Mouse (Mus musculus) intestine, postnatal 0 days (tissue): ENCODE results near the gene Top1. TPM values are rescaled to one million over a fixed set of nuclear protein-coding genes. Genes with fewer than 3 reads are reported as not detected.

Source experiments
- ATAC-seq: fragments of 200-750 bp; cut with Nextera tagmentation; 2 replicates; pipeline ENCODE4 v1.8.0; 2017; ENCODE audit warnings: mild to moderate bottlenecking, moderate TSS enrichment, moderate library complexity
- H3K27ac ChIP-seq: fragments of 300-500 bp; sonication (generic); 2 replicates; pipeline ENCODE4 v1.5.1; 2014; ENCODE audit warnings: mild to moderate bottlenecking, low read depth, low read length, moderate library complexity
- H3K27me3 ChIP-seq: fragments of 300-500 bp; sonication (generic); replicated peaks from 2 replicates; pipeline ENCODE4 v1.6.1; 2014; ENCODE audit warnings: low read length, mixed read lengths; ENCODE audit not compliant: control insufficient read depth, insufficient read depth
- H3K36me3 ChIP-seq: fragments of 300-500 bp; sonication (generic); 2 replicates; pipeline ENCODE4 v1.6.1; 2014; ENCODE audit warnings: mild to moderate bottlenecking, moderate library complexity; ENCODE audit not compliant: control insufficient read depth, insufficient read depth
- H3K4me1 ChIP-seq: fragments of 300-500 bp; sonication (generic); replicated peaks from 2 replicates; pipeline ENCODE4 v1.6.1; 2014; ENCODE audit warnings: antibody characterized with exemption, low read length, mixed read lengths; ENCODE audit not compliant: control insufficient read depth, insufficient read depth
- H3K4me2 ChIP-seq: fragments of 300-500 bp; sonication (generic); replicated peaks from 2 replicates; pipeline ENCODE4 v1.6.1; 2014; ENCODE audit warnings: low read depth, mild to moderate bottlenecking, moderate library complexity
- H3K4me3 ChIP-seq: fragments of 300-500 bp; sonication (generic); 2 replicates; pipeline ENCODE4 v1.5.1; 2014; ENCODE audit warnings: low read depth, low read length
- H3K9ac ChIP-seq: fragments of 300-500 bp; sonication (generic); 2 replicates; pipeline ENCODE4 v1.6.1; 2014; ENCODE audit warnings: mild to moderate bottlenecking, low read depth, low read length
- H3K9me3 ChIP-seq: fragments of 300-500 bp; sonication (generic); 2 replicates; pipeline ENCODE4 v1.6.1; 2016; ENCODE audit warnings: mixed run types; ENCODE audit not compliant: control insufficient read depth
- CTCF ChIP-seq: sonication (generic); IDR thresholded peaks from 2 replicates; pipeline ENCODE4 v1.5.1; 2016; ENCODE audit warnings: low read depth, mild to moderate bottlenecking, control low read depth, antibody characterized with exemption, moderate library complexity
- WGBS: fragments of 180-500 bp; shearing (Covaris S2); extraction: QIAGEN DNeasy Blood & Tissue Kit; methylation state at CpG from one replicate; pipeline ENCODE4 v1.1.7; 2014; 5-methylcytosine and 5-hydroxymethylcytosine counted together
- polyA plus RNA-seq: library from polyadenylated mRNA; unstranded; fragments of >200 nt; fragmentation: Nextera tagmentation; extraction: Ambion mirVana; gene quantifications from 2 replicates; pipeline ENCODE4 v1.2.1, GENCODE M21; 2015

Top1 gene
- polyA plus RNA-seq, 1 experiment from 2014 or later: 32.7 TPM

DNA sequence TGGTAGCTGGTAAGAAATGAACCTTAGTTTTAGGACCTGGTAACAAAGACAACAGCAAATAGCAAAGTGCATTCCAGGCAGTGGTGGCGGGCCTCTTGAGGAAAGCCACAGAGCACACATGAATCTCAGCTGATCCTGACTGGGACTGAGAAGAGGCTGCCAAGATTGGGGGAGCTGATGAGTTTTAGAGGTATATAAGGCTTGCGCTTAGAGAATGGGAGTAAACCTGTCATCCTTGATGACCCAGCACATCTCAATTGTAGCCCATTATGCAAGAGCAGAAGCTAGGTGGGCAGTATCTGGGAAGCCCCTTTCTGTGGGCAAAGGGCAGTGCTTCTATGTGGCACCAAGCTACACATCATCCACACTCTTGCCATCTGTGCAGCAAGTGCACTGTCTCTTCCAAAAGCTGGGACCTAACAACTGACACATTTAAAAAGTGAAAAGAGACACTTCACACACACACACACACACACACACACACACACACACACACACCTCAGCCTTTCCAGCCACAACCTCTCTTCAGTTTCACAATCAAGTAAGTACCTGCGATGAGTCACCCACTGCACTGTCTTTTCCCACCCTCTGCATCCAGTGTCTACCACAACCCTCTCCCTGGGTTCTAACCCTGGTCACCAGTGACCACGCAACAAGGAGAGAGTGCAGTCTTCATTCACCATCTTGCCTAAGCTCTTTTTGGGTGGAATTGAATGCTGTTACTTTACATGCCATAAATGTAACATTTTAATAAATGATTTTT, 78.1 kb downstream of the Top1 start:
- H3K9me3 ChIP-seq: no peaks in the 10 kb centered on the region
- no peak for ATAC-seq

DNA sequence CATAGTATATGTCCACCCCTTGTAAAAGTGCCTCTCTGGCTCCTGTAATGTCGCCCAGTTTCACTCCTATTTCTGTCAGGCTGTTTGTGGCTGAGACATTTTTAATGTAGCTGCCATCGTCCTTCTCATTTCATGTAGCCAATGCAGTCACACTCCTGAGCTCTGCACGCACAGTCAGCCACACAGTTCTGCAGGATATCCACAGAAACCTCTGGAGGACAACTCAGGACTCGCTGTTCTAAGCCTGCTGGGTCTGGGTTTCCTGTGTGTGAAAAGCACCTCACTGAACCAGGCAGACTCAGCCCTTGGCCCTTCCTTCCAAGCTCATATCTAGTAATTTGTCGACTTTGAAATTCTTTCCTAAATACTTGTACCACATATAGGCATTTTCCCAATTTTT, 78.8 kb downstream of the Top1 start:
- Histone ChIP-seq H3K27ac (no peak overlapping the region), H3K27me3 (no peaks in the 10 kb centered on the region), H3K4me1 (no peaks in the 10 kb centered on the region), H3K4me3 (no peak overlapping the region), H3K9me3 (no peaks in the 10 kb centered on the region), H3K4me2 (no peak overlapping the region), H3K36me3 (peaks cover 48% of the 10 kb centered on the region), H3K9ac (no peak overlapping the region)
- no peak for TF ChIP-seq CTCF
- 88% methylated on average over 5 of the region's 5 CpGs for WGBS
- ATAC-seq: no peak

More for the DNA sequence above, 78.1 kb downstream of the Top1 start:
- no peak overlapping the region for H3K27ac ChIP-seq
- no peaks in the 10 kb centered on the region for H3K4me1 ChIP-seq
- 94% methylated on average over 4 of the region's 4 CpGs for WGBS
- H3K27me3 ChIP-seq: no peaks in the 10 kb centered on the region
- no peak overlapping the region for H3K4me3 ChIP-seq
- no peak overlapping the region for H3K9ac ChIP-seq
- TF ChIP-seq CTCF: no peak
- peaks cover 55% of the 10 kb centered on the region for H3K36me3 ChIP-seq
- H3K4me2 ChIP-seq: no peak overlapping the region

DNA sequence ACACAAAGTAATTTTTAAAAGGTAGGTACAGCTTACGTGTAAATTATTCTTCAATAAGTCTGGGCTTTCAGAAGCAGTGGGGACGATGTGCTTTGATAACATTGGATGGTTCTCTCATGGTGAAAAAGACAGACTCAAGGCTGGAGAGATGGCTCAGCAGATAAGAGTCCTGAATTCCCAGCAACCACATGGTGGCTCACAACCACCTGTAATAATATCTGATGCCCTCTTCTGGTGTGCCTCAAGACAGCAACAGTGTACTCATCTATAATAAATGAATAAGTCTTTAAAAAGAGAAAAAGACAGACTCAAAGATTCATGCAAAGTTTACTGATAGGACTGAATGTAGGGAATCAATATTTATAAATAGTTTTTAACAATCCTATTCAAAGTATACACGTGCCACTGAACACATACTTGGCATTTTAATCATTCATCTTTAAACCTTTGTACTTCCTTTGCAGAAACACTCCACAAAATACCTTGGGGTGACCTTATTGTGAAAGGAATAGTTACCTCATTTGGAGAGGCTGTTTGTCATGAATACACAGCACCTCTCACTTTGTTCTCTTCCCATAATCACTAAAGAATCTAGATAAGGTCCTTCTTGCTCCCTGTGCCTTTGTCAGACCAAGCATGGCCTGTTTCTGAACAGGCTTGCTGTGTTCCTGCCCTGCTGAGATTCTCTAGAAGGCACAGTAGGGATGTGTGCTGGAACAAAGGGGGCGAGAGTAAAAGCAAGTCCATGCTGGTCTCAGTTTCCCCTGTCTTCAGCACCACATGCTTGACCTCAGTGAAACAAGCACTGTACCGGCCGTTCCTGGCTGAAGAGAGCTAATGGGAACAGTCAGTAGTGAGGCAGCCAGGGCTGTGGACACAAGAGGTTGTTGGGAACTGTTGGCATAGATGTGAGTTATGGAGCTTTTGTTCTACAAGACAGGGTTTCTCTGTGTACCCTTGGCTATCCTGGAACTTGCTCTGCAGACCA, 80.5 kb downstream of the Top1 start:
- no peaks in the 10 kb centered on the region for H3K27me3 ChIP-seq
- H3K4me2 ChIP-seq: no peak overlapping the region
- peaks cover 32% of the 10 kb centered on the region for H3K36me3 ChIP-seq
- H3K27ac ChIP-seq: no peak overlapping the region
- H3K9ac ChIP-seq: no peak overlapping the region
- no peak overlapping the region for H3K4me3 ChIP-seq
- H3K4me1 ChIP-seq: peaks cover 8% of the 10 kb centered on the region
- TF ChIP-seq CTCF: 0 out of 2 replicates have a peak, but pooled peaks have one; percentile 5
- H3K9me3 ChIP-seq: no peaks in the 10 kb centered on the region
- WGBS: 80% methylated on average over 6 of the region's 6 CpGs
- no peak for ATAC-seq

DNA sequence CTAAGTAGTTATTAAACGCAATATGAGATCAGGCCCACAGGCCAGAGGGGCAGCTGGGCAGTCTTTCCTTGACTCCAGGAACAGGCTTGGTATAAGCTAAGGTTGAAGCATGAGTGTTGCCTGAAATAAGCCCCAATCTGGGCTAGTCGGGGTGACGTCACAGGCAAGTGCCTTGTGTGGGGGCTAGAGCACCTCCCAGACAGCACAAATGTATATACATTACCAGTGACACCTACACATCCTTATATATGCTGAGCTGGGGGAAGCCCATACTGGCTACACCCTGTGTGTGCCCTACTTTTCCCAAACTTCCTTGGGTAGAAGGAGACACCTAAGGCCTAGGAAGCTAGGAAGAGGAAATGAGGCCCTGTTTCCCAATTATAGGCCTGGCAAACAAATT, 83.3 kb downstream of the Top1 start:
- Histone ChIP-seq H3K27me3 (no peaks in the 10 kb centered on the region), H3K36me3 (peaks cover 12% of the 10 kb centered on the region), H3K27ac (no peak overlapping the region), H3K4me1 (peaks cover 8% of the 10 kb centered on the region), H3K4me2 (no peak overlapping the region), H3K9me3 (no peaks in the 10 kb centered on the region), H3K4me3 (no peak overlapping the region), H3K9ac (no peak overlapping the region)
- 93% methylated on average over 3 of the region's 3 CpGs for WGBS
- no peak for ATAC-seq
- TF ChIP-seq CTCF: no peak

DNA sequence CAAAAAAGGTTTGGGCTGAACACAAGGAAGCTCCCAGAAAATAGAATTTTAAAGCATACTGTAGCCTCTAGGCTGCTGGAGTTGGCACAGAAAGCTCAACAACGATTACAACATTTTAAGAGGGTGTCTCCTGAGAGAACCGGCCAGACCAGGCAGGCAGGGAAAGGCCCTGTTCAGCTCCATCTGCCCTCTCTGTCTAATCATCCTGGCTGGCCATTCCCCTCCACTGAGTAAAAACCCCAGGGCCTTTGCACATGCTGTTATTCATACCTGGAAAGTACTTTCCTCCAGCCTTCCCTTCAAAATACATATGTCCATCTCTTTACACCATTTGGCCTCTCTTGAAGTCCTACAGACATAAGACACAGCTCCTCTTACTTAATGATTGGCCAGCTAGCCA, 83.7 kb downstream of the Top1 start:
- H3K4me3 ChIP-seq: no peak overlapping the region
- H3K9me3 ChIP-seq: no peaks in the 10 kb centered on the region
- peak overlapping the region; percentile 3; the same call in 1 of the 2 replicates for H3K27ac ChIP-seq
- peaks cover 7% of the 10 kb centered on the region for H3K36me3 ChIP-seq
- no peak for TF ChIP-seq CTCF
- 66% methylated on average over 2 of the region's 2 CpGs for WGBS
- peaks cover 9% of the 10 kb centered on the region for H3K4me1 ChIP-seq
- H3K27me3 ChIP-seq: no peaks in the 10 kb centered on the region
- H3K9ac ChIP-seq: no peak overlapping the region
- ATAC-seq: no peak
- H3K4me2 ChIP-seq: no peak overlapping the region
